Comparison of ENCODE assay signal across 8 mouse cellular contexts in genomic region chr5:107901014-107901615, GRCm38 (mm10). TPM values are rescaled to one million over a fixed set of nuclear protein-coding genes. Genes with fewer than 3 reads are reported as not detected.
DNase-seq lines count a peak whose midpoint lies in the region; ATAC-seq and TF ChIP-seq lines count a peak whose summit lies in the region.

No protein-coding gene starts in this region.

- WGBS in heart, embryonic 11.5 days (ENCODE audit: insufficient replicate concordance), result under 1% methylated on average over 23 of the region's 23 CpGs
- under 1% methylated on average over 23 of the region's 23 CpGs for WGBS in thymus, adult 2 months
- under 1% methylated on average over 23 of the region's 23 CpGs for WGBS in hindbrain, embryonic 12.5 days
- under 1% methylated on average over 23 of the region's 23 CpGs for WGBS in midbrain, embryonic 10.5 days

- ATAC-seq in heart, embryonic 11.5 days (replicated peaks; ENCODE audit: insufficient number of reproducible peaks, low FRiP score, low TSS enrichment), result no peak; the same call in 1 of the 2 replicates
- peak; percentile 40 for ATAC-seq in hindbrain, embryonic 12.5 days (ENCODE audit: low FRiP score)

- no peaks in the 10 kb centered on the region for H3K9me3 ChIP-seq in heart, embryonic 11.5 days (replicated peaks; ENCODE audit: control insufficient read depth, low read length)
- H3K9me3 ChIP-seq in hindbrain, embryonic 12.5 days (replicated peaks), result no peaks in the 10 kb centered on the region
- no peaks in the 10 kb centered on the region for H3K9me3 ChIP-seq in midbrain, embryonic 10.5 days (replicated peaks)

- no peak for TF ChIP-seq POLR2A in thymus, adult 2 months (IDR thresholded peaks at IDR 0.05; ENCODE audit: control insufficient read depth, extremely low read depth, insufficient read depth, low read length, poor library complexity)

- peaks cover 3% of the 10 kb centered on the region; the same call in 1 of the 2 replicates for H3K4me1 ChIP-seq in heart, embryonic 11.5 days (ENCODE audit: control insufficient read depth, insufficient read depth, low read length)
- H3K4me1 ChIP-seq in thymus, adult 2 months (replicated peaks; ENCODE audit: control insufficient read depth, insufficient read depth, low read length), result no peaks in the 10 kb centered on the region
- peaks cover 14% of the 10 kb centered on the region for H3K4me1 ChIP-seq in hindbrain, embryonic 12.5 days
- peaks cover 13% of the 10 kb centered on the region for H3K4me1 ChIP-seq in midbrain, embryonic 10.5 days

- peak overlapping the region; percentile 76 for H3K4me3 ChIP-seq in heart, embryonic 11.5 days (ENCODE audit: low read depth, low read length)
- H3K4me3 ChIP-seq in thymus, adult 2 months (ENCODE audit: control insufficient read depth, insufficient read depth, low read length), result peak overlapping the region; percentile 91
- peak overlapping the region; percentile 99 for H3K4me3 ChIP-seq in hindbrain, embryonic 12.5 days
- peak overlapping the region; percentile 99 for H3K4me3 ChIP-seq in midbrain, embryonic 10.5 days

- peak overlapping the region; percentile 86 for H3K4me2 ChIP-seq in heart, embryonic 11.5 days
- peak overlapping the region; percentile 80 for H3K4me2 ChIP-seq in hindbrain, embryonic 12.5 days (replicated peaks)

- intact Hi-C loops in heart, postnatal 25 days (cut with DNase I), result loop anchor here (2.0 to 10.0 kb wide), 2 partner anchors 32 to 234 kb away; partner anchors contain the start of genes Ccdc18 and Tmed5

- H3K9ac ChIP-seq in heart, embryonic 11.5 days (ENCODE audit: low read depth, low read length), result peak overlapping the region; percentile 94
- H3K9ac ChIP-seq in hindbrain, embryonic 12.5 days, result peak overlapping the region; percentile 95

- H3K27ac ChIP-seq in heart, embryonic 11.5 days (ENCODE audit: low read depth, low read length), result peak overlapping the region; percentile 84
- peak overlapping the region; percentile 32; the same call in 1 of the 2 replicates for H3K27ac ChIP-seq in thymus, adult 2 months (ENCODE audit: control insufficient read depth, insufficient read depth, low read length)
- H3K27ac ChIP-seq in hindbrain, embryonic 12.5 days, result peak overlapping the region; percentile 93
- peak overlapping the region; percentile 99 for H3K27ac ChIP-seq in midbrain, embryonic 10.5 days (replicated peaks)

- no peak for DNase-seq in heart, postnatal 25 days (ENCODE audit: low spot score)
- no peak for DNase-seq in thymus, adult 2 months
- no peak for DNase-seq in thymus, postnatal 25 days
- no peak for DNase-seq in midbrain, embryonic 10.5 days (ENCODE audit: low spot score)
- no peak for DNase-seq in adrenal gland, adult (ENCODE audit: inconsistent age in 2 of 2, low spot score in 1 of 2)
- DNase-seq in embryo, embryonic 10.5 days (ENCODE audit: low spot score), result no peak

- H3K36me3 ChIP-seq in heart, embryonic 11.5 days (ENCODE audit: control insufficient read depth, insufficient read depth, low read length), result peaks cover 23% of the 10 kb centered on the region
- H3K36me3 ChIP-seq in thymus, adult 2 months (ENCODE audit: control insufficient read depth, insufficient read depth, low read length), result peaks cover 39% of the 10 kb centered on the region
- peaks cover 35% of the 10 kb centered on the region for H3K36me3 ChIP-seq in hindbrain, embryonic 12.5 days
- peaks cover 43% of the 10 kb centered on the region for H3K36me3 ChIP-seq in midbrain, embryonic 10.5 days

- no peaks in the 10 kb centered on the region for H3K27me3 ChIP-seq in heart, embryonic 11.5 days (ENCODE audit: control insufficient read depth, insufficient read depth, low read length)
- no peaks in the 10 kb centered on the region for H3K27me3 ChIP-seq in thymus, adult 2 months (ENCODE audit: control insufficient read depth, insufficient read depth, low read length)
- no peaks in the 10 kb centered on the region for H3K27me3 ChIP-seq in hindbrain, embryonic 12.5 days
- no peaks in the 10 kb centered on the region for H3K27me3 ChIP-seq in midbrain, embryonic 10.5 days (ENCODE audit: low read depth, poor library complexity, severe bottlenecking)

- no peak for TF ChIP-seq CTCF in thymus, adult 2 months (IDR thresholded peaks at IDR 0.05; ENCODE audit: borderline replicate concordance, control insufficient read depth, extremely low read depth, insufficient read depth, low read length, poor library complexity)

RNA-seq across cellular contexts. Expression of gene Rpl5, which starts 0.8 kb away (rescaled TPM):
- 55.2 and 69.9 TPM in 2 replicates for polyA plus RNA-seq in heart, embryonic 11.5 days (2014; fragmentation: Nextera tagmentation; extraction: Ambion mirVana)
- total RNA-seq in heart, postnatal 25 days (2021), result 10 to 100 TPM; 30.6 to 34.7 TPM
- polyA plus RNA-seq in thymus, adult 2 months (2012; rRNA removed), result 33.7 and 55.8 TPM in 2 replicates
- 59.8 and 66.8 TPM in 2 replicates for polyA plus RNA-seq in hindbrain, embryonic 12.5 days (2016; fragmentation: Nextera tagmentation; extraction: Ambion mirVana)
- polyA plus RNA-seq in midbrain, embryonic 10.5 days (2016; fragmentation: Nextera tagmentation; extraction: Ambion mirVana), result 79.8 and 89.8 TPM in 2 replicates

RNA-seq across cellular contexts. Expression of gene Evi5, which starts 26.2 kb away (rescaled TPM):
- polyA plus RNA-seq in heart, embryonic 11.5 days (2014; fragmentation: Nextera tagmentation; extraction: Ambion mirVana), result 41.0 and 46.7 TPM in 2 replicates
- 10 to 100 TPM; 17.9 to 22.1 TPM for total RNA-seq in heart, postnatal 25 days (2021)
- polyA plus RNA-seq in thymus, adult 2 months (2012; rRNA removed), result 2.5 and 5.9 TPM in 2 replicates
- polyA plus RNA-seq in hindbrain, embryonic 12.5 days (2016; fragmentation: Nextera tagmentation; extraction: Ambion mirVana), result 62.3 and 63.6 TPM in 2 replicates
- 42.3 and 45.0 TPM in 2 replicates for polyA plus RNA-seq in midbrain, embryonic 10.5 days (2016; fragmentation: Nextera tagmentation; extraction: Ambion mirVana)

Comparison
In these comparisons a context has a peak if more than half of its experiments do, and no peak if none do; other contexts are left out.
1. H3K27ac ChIP-seq: peak in every context shown above with its lines; median percentile 99 in midbrain, embryonic 10.5 days; 93 in hindbrain, embryonic 12.5 days; 84 in heart, embryonic 11.5 days; 32 in thymus, adult 2 months.